Mouse (Mus musculus) C2C12 (cell line): ENCODE data around the gene Mcm8.

Source experiments
- CEBPB ChIP-seq: IDR thresholded peaks from one replicate; pipeline ENCODE4 v1.6.1; 2011; ENCODE audit warnings: low read depth, mild to moderate bottlenecking, control low read depth, moderate library complexity
- CTCF ChIP-seq: IDR thresholded peaks from one replicate; pipeline ENCODE4 v1.5.1; 2011; ENCODE audit not compliant: control insufficient read depth, insufficient read depth, insufficient read length
- FOSL1 ChIP-seq: IDR thresholded peaks from one replicate; pipeline ENCODE4 v1.8.0; 2011; ENCODE audit warnings: mild to moderate bottlenecking, low read length; ENCODE audit not compliant: poor library complexity, insufficient read depth, severe bottlenecking
- MAX ChIP-seq: IDR thresholded peaks from one replicate; pipeline ENCODE4 v1.6.1; 2011; ENCODE audit warnings: mild to moderate bottlenecking, control low read depth
- MYOD1 ChIP-seq: IDR thresholded peaks from one replicate; pipeline ENCODE4 v1.6.1; 2011; ENCODE audit warnings: low read depth; ENCODE audit not compliant: control insufficient read depth, insufficient read length
- MYOG ChIP-seq: IDR thresholded peaks from one replicate; pipeline ENCODE4 v1.6.1; 2011; ENCODE audit not compliant: control insufficient read depth, insufficient read length; ENCODE audit errors: extremely low read depth
- USF1 ChIP-seq: IDR thresholded peaks from one replicate; pipeline ENCODE4 v1.6.1; 2011; ENCODE audit warnings: low read depth, mild to moderate bottlenecking, control low read depth, moderate library complexity

DNA sequence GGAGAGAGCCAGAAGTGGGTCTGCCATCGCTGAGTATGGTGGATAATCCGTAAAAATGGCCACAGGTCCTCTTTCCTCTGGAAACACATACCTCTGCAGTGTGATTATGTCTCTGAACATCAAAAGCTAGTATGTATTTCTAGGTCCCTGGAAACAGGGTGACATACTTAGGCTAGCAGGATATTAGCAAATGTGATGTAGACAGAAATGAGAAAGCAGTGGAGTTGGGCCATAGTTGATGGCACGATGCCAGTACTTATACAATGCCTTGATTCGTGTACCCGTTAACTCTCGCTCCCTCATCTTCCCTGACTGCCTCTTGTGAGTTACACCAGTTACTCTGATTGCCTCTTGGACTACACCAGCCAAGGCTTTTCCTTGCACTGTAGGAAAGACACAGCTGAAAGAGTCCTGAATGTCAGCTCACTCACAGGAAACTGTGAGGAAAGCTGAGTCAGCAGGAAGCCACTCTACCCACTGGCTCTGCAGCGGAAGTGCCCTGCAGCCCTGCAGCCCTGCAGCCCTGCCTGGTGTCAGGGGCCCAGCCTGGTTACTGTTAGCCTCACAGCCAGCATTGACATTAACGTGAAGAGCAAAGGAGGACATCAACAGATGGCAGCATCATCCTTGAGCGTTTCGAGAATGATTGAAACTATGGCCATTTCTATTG lies 57.9 kb downstream of the Mcm8 start:
- TF ChIP-seq CTCF = no peak
- no peak for TF ChIP-seq MAX
- no peak for TF ChIP-seq USF1
- TF ChIP-seq MYOG = no peak
- no peak for TF ChIP-seq CEBPB
- TF ChIP-seq MYOD1 = no peak
- no peak for TF ChIP-seq FOSL1
